ENCODE assay signal across 14 mouse cellular contexts in the genomic region with DNA sequence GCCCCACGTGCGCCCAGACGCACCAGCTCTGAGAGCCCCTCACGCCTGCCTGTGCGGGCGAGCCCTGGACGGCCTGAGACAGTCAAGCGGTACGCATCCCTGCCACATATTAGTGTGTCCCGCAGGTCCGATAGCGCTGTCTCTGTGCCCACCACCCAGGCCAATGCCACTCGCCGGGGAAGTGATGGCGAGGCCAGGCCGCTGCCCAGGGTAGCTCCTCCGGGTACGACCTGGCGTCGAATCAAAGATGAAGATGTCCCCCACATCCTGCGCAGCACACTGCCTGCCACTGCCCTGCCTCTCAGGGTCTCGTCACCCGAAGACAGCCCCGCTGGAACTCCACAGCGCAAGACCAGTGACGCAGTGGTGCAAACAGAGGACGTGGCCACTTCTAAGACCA. TPM values are rescaled to one million over a fixed set of nuclear protein-coding genes. Genes with fewer than 3 reads are reported as not detected.
A peak's percentile ranks its signal among the peaks of the same experiment; 100 is the strongest.
DNase-seq lines count a peak whose midpoint lies in the region; ATAC-seq lines count a peak whose summit lies in the region.
"Had no signal": no experiment of that assay in that cellular context is flagged by ENCODE, and none has a peak within 500 bp of the region (broad histone marks: within the 10 kb centered on the region; RNA-seq: fewer than 3 reads in every experiment).

No protein-coding gene starts in this region.

- H3K9me3 ChIP-seq in forebrain, embryonic 11.5 days (ENCODE audit: control insufficient read depth, low read length): no peaks in the 10 kb centered on the region
- no peaks in the 10 kb centered on the region for H3K9me3 ChIP-seq in forebrain, embryonic 16.5 days (ENCODE audit: control insufficient read depth, low read length)
- no peaks in the 10 kb centered on the region for H3K9me3 ChIP-seq in kidney, embryonic 16.5 days (ENCODE audit: low read length)
- no peaks in the 10 kb centered on the region for H3K9me3 ChIP-seq in limb, embryonic 13.5 days

- peak; percentile 68 for DNase-seq in forebrain, embryonic 11.5 days (ENCODE audit: low spot score)
- DNase-seq in kidney, postnatal 4 days: no peak
- DNase-seq in right cerebral cortex, postnatal 4 days: peak; percentile 28
- no peak for DNase-seq in right cerebral cortex, postnatal 25 days
- DNase-seq in thymus, postnatal 25 days: no peak
- DNase-seq: adrenal gland, adult 8-10 months; embryo, embryonic 11 days; gastrocnemius, postnatal 36 days; thymus, postnatal 4 days had no signal

- peaks cover 17% of the 10 kb centered on the region for H3K4me1 ChIP-seq in forebrain, embryonic 11.5 days (replicated peaks; ENCODE audit: control insufficient read depth, insufficient read depth, low read length)
- H3K4me1 ChIP-seq in forebrain, embryonic 16.5 days (replicated peaks; ENCODE audit: control insufficient read depth, insufficient read depth, low read length): peaks cover 40% of the 10 kb centered on the region
- peaks cover 20% of the 10 kb centered on the region for H3K4me1 ChIP-seq in kidney, embryonic 16.5 days (ENCODE audit: insufficient read depth, low read length)
- peaks cover 13% of the 10 kb centered on the region for H3K4me1 ChIP-seq in limb, embryonic 13.5 days

- peaks cover 16% of the 10 kb centered on the region for H3K27me3 ChIP-seq in forebrain, embryonic 11.5 days (ENCODE audit: control insufficient read depth, insufficient read depth, low read length)
- H3K27me3 ChIP-seq in forebrain, embryonic 16.5 days (replicated peaks; ENCODE audit: control insufficient read depth, insufficient read depth, low read length): no peaks in the 10 kb centered on the region
- H3K27me3 ChIP-seq in kidney, embryonic 16.5 days (ENCODE audit: insufficient read depth, low read length): peaks cover 67% of the 10 kb centered on the region
- peaks cover 76% of the 10 kb centered on the region for H3K27me3 ChIP-seq in limb, embryonic 13.5 days

- 53% methylated on average over 27 of the region's 27 CpGs for WGBS in forebrain, embryonic 11.5 days
- 57% methylated on average over 26 of the region's 27 CpGs for WGBS in forebrain, embryonic 16.5 days
- WGBS in kidney, embryonic 16.5 days: 34% methylated on average over 27 of the region's 27 CpGs
- 44% methylated on average over 27 of the region's 27 CpGs for WGBS in limb, embryonic 13.5 days

- no peak overlapping the region for H3K4me2 ChIP-seq in forebrain, embryonic 11.5 days (ENCODE audit: low read depth, low read length, severe bottlenecking)
- H3K4me2 ChIP-seq in forebrain, embryonic 16.5 days (ENCODE audit: low read length): no peak overlapping the region
- H3K4me2 ChIP-seq in kidney, embryonic 16.5 days (replicated peaks; ENCODE audit: low read depth, low read length): no peak overlapping the region
- no peak overlapping the region for H3K4me2 ChIP-seq in limb, embryonic 13.5 days (replicated peaks)

- H3K36me3 ChIP-seq in forebrain, embryonic 11.5 days (ENCODE audit: control insufficient read depth, insufficient read depth, low read length): peaks cover 3% of the 10 kb centered on the region; the same call in 1 of the 2 replicates
- H3K36me3 ChIP-seq in forebrain, embryonic 16.5 days (ENCODE audit: control insufficient read depth, insufficient read depth): peaks cover 45% of the 10 kb centered on the region
- H3K36me3 ChIP-seq in kidney, embryonic 16.5 days (ENCODE audit: insufficient read depth, low read length): 0 out of 2 replicates have a peak, but pooled peaks cover 4% of the 10 kb centered on the region
- H3K36me3 ChIP-seq in limb, embryonic 13.5 days: peaks cover 19% of the 10 kb centered on the region

- no peak for ATAC-seq in forebrain, embryonic 11.5 days (replicated peaks; ENCODE audit: low FRiP score)
- ATAC-seq in forebrain, embryonic 16.5 days: no peak
- ATAC-seq in kidney, embryonic 16.5 days (ENCODE audit: low FRiP score, low TSS enrichment): no peak
- no peak for ATAC-seq in limb, embryonic 13.5 days (ENCODE audit: low FRiP score, low read depth)

- no peak overlapping the region for H3K9ac ChIP-seq in forebrain, embryonic 11.5 days (ENCODE audit: low read length)
- H3K9ac ChIP-seq in forebrain, embryonic 16.5 days (replicated peaks; ENCODE audit: low read depth, low read length): no peak overlapping the region
- H3K9ac ChIP-seq in kidney, embryonic 16.5 days (replicated peaks; ENCODE audit: low read length): peak overlapping the region; percentile 23; the same call in 1 of the 2 replicates
- H3K9ac ChIP-seq in limb, embryonic 13.5 days: 0 out of 2 replicates have a peak overlapping the region, but pooled peaks have one; percentile 31

- H3K4me3 ChIP-seq in forebrain, embryonic 11.5 days (ENCODE audit: low read depth, low read length): no peak overlapping the region
- no peak overlapping the region for H3K4me3 ChIP-seq in forebrain, embryonic 16.5 days (replicated peaks; ENCODE audit: low read length)
- no peak overlapping the region for H3K4me3 ChIP-seq in kidney, embryonic 16.5 days (ENCODE audit: low read length)
- H3K4me3 ChIP-seq in limb, embryonic 13.5 days: no peak overlapping the region
- H3K4me3 ChIP-seq: myocyte had no signal

- H3K27ac ChIP-seq in forebrain, embryonic 11.5 days (ENCODE audit: low read depth, low read length): no peak overlapping the region
- H3K27ac ChIP-seq in forebrain, embryonic 16.5 days (ENCODE audit: low read length): no peak overlapping the region
- H3K27ac ChIP-seq in kidney, embryonic 16.5 days (ENCODE audit: low read length): no peak overlapping the region
- no peak overlapping the region for H3K27ac ChIP-seq in limb, embryonic 13.5 days
- H3K27ac ChIP-seq: macrophage had no signal

RNA-seq across cellular contexts. Expression of a gene that starts 5.0 kb away (rescaled TPM):
- polyA plus RNA-seq in forebrain, embryonic 11.5 days (2014; fragmentation: Nextera tagmentation; extraction: Ambion mirVana): 39.7 and 45.2 TPM in 2 replicates
- 32.5 and 34.2 TPM in 2 replicates for polyA plus RNA-seq in forebrain, embryonic 16.5 days (2015; fragmentation: Nextera tagmentation; extraction: Ambion mirVana)
- polyA plus RNA-seq in kidney, embryonic 16.5 days (2015; fragmentation: Nextera tagmentation; extraction: Ambion mirVana): 52.9 and 54.8 TPM in 2 replicates
- polyA plus RNA-seq in limb, embryonic 13.5 days (2015; fragmentation: Nextera tagmentation; extraction: Ambion mirVana): 50.7 and 51.2 TPM in 2 replicates

RNA-seq across cellular contexts. Expression of a gene that starts 14.0 kb away (rescaled TPM):
- 3.8 and 4.5 TPM in 2 replicates for polyA plus RNA-seq in forebrain, embryonic 11.5 days (2014; fragmentation: Nextera tagmentation; extraction: Ambion mirVana)
- 3.1 and 3.9 TPM in 2 replicates for polyA plus RNA-seq in forebrain, embryonic 16.5 days (2015; fragmentation: Nextera tagmentation; extraction: Ambion mirVana)
- 8.6 and 8.8 TPM in 2 replicates for polyA plus RNA-seq in kidney, embryonic 16.5 days (2015; fragmentation: Nextera tagmentation; extraction: Ambion mirVana)
- 4.8 and 6.5 TPM in 2 replicates for polyA plus RNA-seq in limb, embryonic 13.5 days (2015; fragmentation: Nextera tagmentation; extraction: Ambion mirVana)

RNA-seq across cellular contexts. Expression of a gene that starts 14.4 kb away (rescaled TPM):
- 7.0 and 8.0 TPM in 2 replicates for polyA plus RNA-seq in forebrain, embryonic 11.5 days (2014; fragmentation: Nextera tagmentation; extraction: Ambion mirVana)
- 2.2 and 3.2 TPM in 2 replicates for polyA plus RNA-seq in forebrain, embryonic 16.5 days (2015; fragmentation: Nextera tagmentation; extraction: Ambion mirVana)
- 11.0 and 11.5 TPM in 2 replicates for polyA plus RNA-seq in kidney, embryonic 16.5 days (2015; fragmentation: Nextera tagmentation; extraction: Ambion mirVana)
- polyA plus RNA-seq in limb, embryonic 13.5 days (2015; fragmentation: Nextera tagmentation; extraction: Ambion mirVana): 6.1 and 6.3 TPM in 2 replicates

RNA-seq across cellular contexts. Expression of a gene that starts 19.5 kb away (rescaled TPM):
- 75.5 and 77.7 TPM in 2 replicates for polyA plus RNA-seq in forebrain, embryonic 11.5 days (2014; fragmentation: Nextera tagmentation; extraction: Ambion mirVana)
- polyA plus RNA-seq in forebrain, embryonic 16.5 days (2015; fragmentation: Nextera tagmentation; extraction: Ambion mirVana): 222 and 234 TPM in 2 replicates
- 1.6 and 1.9 TPM in 2 replicates for polyA plus RNA-seq in kidney, embryonic 16.5 days (2015; fragmentation: Nextera tagmentation; extraction: Ambion mirVana)
- polyA plus RNA-seq in limb, embryonic 13.5 days (2015; fragmentation: Nextera tagmentation; extraction: Ambion mirVana): 3.3 and 3.8 TPM in 2 replicates

RNA-seq across cellular contexts. Expression of a gene that starts 23.1 kb away (rescaled TPM):
- polyA plus RNA-seq in forebrain, embryonic 11.5 days (2014; fragmentation: Nextera tagmentation; extraction: Ambion mirVana): 858 and 895 TPM in 2 replicates
- polyA plus RNA-seq in forebrain, embryonic 16.5 days (2015; fragmentation: Nextera tagmentation; extraction: Ambion mirVana): 531 and 538 TPM in 2 replicates
- 899 and 901 TPM in 2 replicates for polyA plus RNA-seq in kidney, embryonic 16.5 days (2015; fragmentation: Nextera tagmentation; extraction: Ambion mirVana)
- polyA plus RNA-seq in limb, embryonic 13.5 days (2015; fragmentation: Nextera tagmentation; extraction: Ambion mirVana): 908 and 936 TPM in 2 replicates

Comparison
In these comparisons a context has a peak if more than half of its experiments do, and no peak if none do; other contexts are left out.
1. DNase-seq: peak in forebrain, embryonic 11.5 days (single experiment) and right cerebral cortex, postnatal 4 days (single experiment); none in kidney, postnatal 4 days (0 of 2), right cerebral cortex, postnatal 25 days (single experiment) and thymus, postnatal 25 days (single experiment).
2. H3K9ac ChIP-seq: peak in kidney, embryonic 16.5 days (single experiment) and limb, embryonic 13.5 days (single experiment); none in forebrain, embryonic 11.5 days (single experiment) and forebrain, embryonic 16.5 days (single experiment).